Mouse (Mus musculus) forebrain, postnatal 0 days (tissue): ENCODE measurements at regions not wholly inside any gene's neighbourhood (a gene's known extent, or its start where the extent isn't known, plus 50 kb on each side); places are given as distances from the start of the nearest gene placed in this dataset.

Source experiments
- ATAC-seq: fragments of 200-750 bp; cut with Nextera tagmentation; 2 replicates; pipeline ENCODE4 v1.8.0; 2017; ENCODE audit warnings: mild to moderate bottlenecking, moderate library complexity
- DNase-seq: peaks from one replicate; pipeline ENCODE4 v3.0.0-alpha.2; 2015
- H3K27ac ChIP-seq: fragments of 300-500 bp; sonication (generic); 2 replicates; pipeline ENCODE4 v1.5.1; 2014; ENCODE audit warnings: low read depth, mild to moderate bottlenecking, antibody characterized with exemption, low read length, moderate library complexity, mixed read lengths
- H3K27me3 ChIP-seq: fragments of 300-500 bp; sonication (generic); 2 replicates; pipeline ENCODE4 v1.6.1; 2014; ENCODE audit warnings: mild to moderate bottlenecking, low read length, mixed read lengths; ENCODE audit not compliant: insufficient read depth
- H3K36me3 ChIP-seq: fragments of 300-500 bp; sonication (generic); 2 replicates; pipeline ENCODE4 v1.6.1; 2014; ENCODE audit warnings: mild to moderate bottlenecking, moderate library complexity; ENCODE audit not compliant: insufficient read depth
- H3K4me1 ChIP-seq: fragments of 300-500 bp; sonication (generic); 2 replicates; pipeline ENCODE4 v1.6.1; 2014; ENCODE audit warnings: antibody characterized with exemption; ENCODE audit not compliant: insufficient read depth
- H3K4me2 ChIP-seq: fragments of 300-500 bp; sonication (generic); 2 replicates; pipeline ENCODE4 v1.6.1; 2014; ENCODE audit warnings: low read depth, mild to moderate bottlenecking, moderate library complexity
- H3K4me3 ChIP-seq: fragments of 300-500 bp; sonication (generic); 2 replicates; pipeline ENCODE4 v1.5.1; 2014; ENCODE audit warnings: low read depth, low read length, mixed read lengths
- H3K9ac ChIP-seq: fragments of 300-500 bp; sonication (generic); 2 replicates; pipeline ENCODE4 v1.6.1; 2014; ENCODE audit warnings: mild to moderate bottlenecking
- H3K9me3 ChIP-seq: fragments of 300-500 bp; sonication (generic); 2 replicates; pipeline ENCODE4 v1.6.1; 2016; ENCODE audit warnings: low read length
- CTCF ChIP-seq: sonication (generic); IDR thresholded peaks from 2 replicates; pipeline ENCODE4 v1.5.1; 2016; ENCODE audit warnings: antibody characterized with exemption, control low read depth, low read depth
- WGBS: fragments of 180-500 bp; shearing (Covaris S2); extraction: QIAGEN DNeasy Blood & Tissue Kit; methylation state at CpG from one replicate; pipeline ENCODE4 v1.1.7; 2014; 5-methylcytosine and 5-hydroxymethylcytosine counted together

GRCm38 (mm10) chr13:63969907-63970306, 119.1 kb downstream of the Hsd17b3 start:
- H3K4me2 ChIP-seq: no peak overlapping the region
- DNase-seq: no peak
- no peaks in the 10 kb centered on the region for H3K36me3 ChIP-seq
- no peak for TF ChIP-seq CTCF
- no peaks in the 10 kb centered on the region for H3K4me1 ChIP-seq
- no peaks in the 10 kb centered on the region for H3K9me3 ChIP-seq
- 59% methylated on average over 2 of the region's 2 CpGs for WGBS
- no peak overlapping the region for H3K9ac ChIP-seq
- H3K27ac ChIP-seq: no peak overlapping the region
- no peaks in the 10 kb centered on the region for H3K27me3 ChIP-seq
- no peak for ATAC-seq
- H3K4me3 ChIP-seq: no peak overlapping the region

DNA sequence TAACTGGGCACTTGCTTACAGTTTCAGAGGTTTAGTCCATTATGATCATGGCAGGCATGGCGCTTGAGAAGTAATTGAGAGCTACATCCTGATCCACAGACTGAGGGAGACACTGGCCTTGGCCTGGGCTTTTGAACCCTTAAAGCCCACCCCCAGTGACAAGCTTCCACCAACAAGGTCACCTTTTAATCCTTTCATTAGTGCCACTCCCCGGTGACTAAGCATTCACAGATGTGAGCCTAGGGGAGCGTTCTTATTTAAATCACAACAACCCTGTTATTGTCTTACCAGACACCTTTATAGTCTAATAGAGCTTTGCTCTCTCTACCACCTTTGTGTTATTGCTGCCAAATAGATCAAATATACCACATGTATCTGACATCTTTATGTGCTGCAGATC, 120.4 kb downstream of the Hsd17b3 start:
- Histone ChIP-seq H3K27me3 (no peaks in the 10 kb centered on the region), H3K9ac (no peak overlapping the region), H3K9me3 (no peaks in the 10 kb centered on the region), H3K36me3 (no peaks in the 10 kb centered on the region), H3K4me3 (no peak overlapping the region), H3K4me1 (no peaks in the 10 kb centered on the region), H3K27ac (no peak overlapping the region), H3K4me2 (no peak overlapping the region)
- no peak for TF ChIP-seq CTCF
- WGBS: 51% methylated on average over 3 of the region's 3 CpGs
- DNase-seq: no peak
- no peak for ATAC-seq

GRCm38 (mm10) chr13:63957098-63957497, 131.9 kb downstream of the Hsd17b3 start:
- TF ChIP-seq CTCF: no peak
- H3K27ac ChIP-seq: no peak overlapping the region
- WGBS: 77% methylated on average over 5 of the region's 5 CpGs
- ATAC-seq: no peak
- no peaks in the 10 kb centered on the region for H3K4me1 ChIP-seq
- H3K27me3 ChIP-seq: no peaks in the 10 kb centered on the region
- H3K4me3 ChIP-seq: no peak overlapping the region
- DNase-seq: no peak
- no peak overlapping the region for H3K9ac ChIP-seq
- H3K36me3 ChIP-seq: no peaks in the 10 kb centered on the region
- no peaks in the 10 kb centered on the region for H3K9me3 ChIP-seq
- H3K4me2 ChIP-seq: no peak overlapping the region

GRCm38 (mm10) chr13:63954305-63954704, 134.7 kb downstream of the Hsd17b3 start:
- 90% methylated on average over 2 of the region's 2 CpGs for WGBS
- no peak overlapping the region for H3K9ac ChIP-seq

DNA sequence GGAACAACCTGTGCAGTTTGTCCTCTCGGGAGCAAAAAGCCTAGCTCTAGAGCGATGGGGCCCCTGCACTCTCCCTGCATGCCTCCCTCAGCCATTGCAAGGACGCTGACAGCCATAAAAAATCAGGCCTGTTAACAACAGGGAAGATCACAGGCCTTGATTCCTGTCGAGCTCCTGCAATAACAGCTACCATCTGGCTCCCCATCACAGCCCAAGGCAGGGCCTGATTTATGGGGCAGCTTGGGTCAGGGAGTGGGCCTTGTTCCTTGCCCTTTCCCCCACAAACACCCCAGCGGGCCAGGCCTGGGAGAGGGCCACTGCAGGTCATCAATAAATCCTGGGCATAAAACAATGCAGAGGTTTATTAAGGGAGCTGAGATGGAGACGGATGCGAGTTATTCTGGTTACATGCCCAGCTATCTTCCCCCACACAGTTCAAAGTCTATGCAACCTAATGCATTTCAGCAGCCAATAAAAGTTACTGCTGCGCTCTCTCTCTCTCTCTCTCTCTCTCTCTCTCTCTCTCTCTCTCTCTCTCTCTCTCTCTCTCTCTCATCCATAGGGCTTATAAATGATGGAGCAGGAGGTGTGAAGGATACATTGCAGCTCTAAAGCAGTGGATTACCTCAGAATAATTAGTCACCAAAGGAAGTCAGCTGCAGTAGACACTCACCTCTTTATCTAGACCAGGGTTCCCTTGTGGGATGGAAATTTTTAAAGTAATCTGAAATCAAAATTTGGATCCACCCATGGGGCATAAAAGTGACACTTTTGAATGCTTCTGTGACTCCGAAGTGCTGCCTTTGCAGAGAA, 136.9 kb downstream of the Hsd17b3 start:
- Histone ChIP-seq H3K36me3 (no peaks in the 10 kb centered on the region), H3K4me3 (no peak overlapping the region), H3K4me2 (no peak overlapping the region), H3K27ac (no peak overlapping the region), H3K27me3 (no peaks in the 10 kb centered on the region; the same call in 1 of the 2 replicates), H3K4me1 (no peaks in the 10 kb centered on the region), H3K9me3 (no peaks in the 10 kb centered on the region), H3K9ac (no peak overlapping the region)
- ATAC-seq (no peak), DNase-seq (no peak)
- TF ChIP-seq CTCF: no peak
- 68% methylated on average over 9 of the region's 9 CpGs for WGBS

More at GRCm38 (mm10) chr13:63954305-63954704, 134.7 kb downstream of the Hsd17b3 start:
- TF ChIP-seq CTCF: no peak
- H3K27me3 ChIP-seq: no peaks in the 10 kb centered on the region; the same call in 1 of the 2 replicates
- H3K36me3 ChIP-seq: no peaks in the 10 kb centered on the region
- no peak overlapping the region for H3K4me3 ChIP-seq
- H3K4me2 ChIP-seq: no peak overlapping the region
- ATAC-seq (no peak), DNase-seq (no peak)
- no peaks in the 10 kb centered on the region for H3K9me3 ChIP-seq
- no peaks in the 10 kb centered on the region for H3K4me1 ChIP-seq
- H3K27ac ChIP-seq: no peak overlapping the region

- Histone ChIP-seq H3K27ac (no peak overlapping the region), H3K27me3 (no peaks in the 10 kb centered on the region; the same call in 1 of the 2 replicates), H3K4me1 (no peaks in the 10 kb centered on the region), H3K36me3 (no peaks in the 10 kb centered on the region), H3K4me2 (no peak overlapping the region), H3K9ac (no peak overlapping the region), H3K4me3 (no peak overlapping the region), H3K9me3 (no peaks in the 10 kb centered on the region)
- 65% methylated on average over 8 of the region's 8 CpGs for WGBS
- TF ChIP-seq CTCF: no peak
- ATAC-seq (no peak), DNase-seq (no peak)
These were observed 136.1 kb downstream of the Ercc6l2 start for GRCm38 (mm10) chr13:63951136-63951535.
